Mouse (Mus musculus) stomach, postnatal 0 days (tissue): ENCODE results near the gene S100z.

ENCODE experiments used
- CTCF ChIP-seq: IDR thresholded peaks from 2 replicates; pipeline ENCODE4 v1.5.1; 2016; ENCODE audit warnings: antibody characterized with exemption, low read depth, mild to moderate bottlenecking, moderate library complexity
- EP300 ChIP-seq: optimal IDR thresholded peaks from 2 replicates; pipeline ENCODE3; 2016; ENCODE audit warnings: antibody characterized with exemption

- TF ChIP-seq CTCF (no peak), EP300 (no peak)
These were observed 33.7 kb downstream of the S100z start, which contains the start of gene Crhbp for GRCm38 (mm10) chr13:95444824-95445223.
